Mouse (Mus musculus) intestine, embryonic 16.5 days (tissue): ENCODE data around the gene Cdkl4. TPM values are rescaled to one million over a fixed set of nuclear protein-coding genes. Genes with fewer than 3 reads are reported as not detected.

Experiments
- ATAC-seq: fragments of 200-750 bp; cut with Nextera tagmentation; 2 replicates; pipeline ENCODE4 v1.8.0; 2017; ENCODE audit warnings: moderate TSS enrichment, moderate library complexity
- H3K27ac ChIP-seq: fragments of 300-500 bp; sonication (generic); 2 replicates; pipeline ENCODE4 v1.5.1; 2014; ENCODE audit warnings: mild to moderate bottlenecking, low read length
- H3K27me3 ChIP-seq: fragments of 300-500 bp; sonication (generic); replicated peaks from 2 replicates; pipeline ENCODE4 v1.6.1; 2014; ENCODE audit warnings: low read length, control low read depth, mixed read lengths; ENCODE audit not compliant: control insufficient read depth, insufficient read depth
- H3K36me3 ChIP-seq: fragments of 300-500 bp; sonication (generic); 2 replicates; pipeline ENCODE4 v1.6.1; 2014; ENCODE audit warnings: low read length, control low read depth; ENCODE audit not compliant: control insufficient read depth, insufficient read depth
- H3K4me1 ChIP-seq: fragments of 300-500 bp; sonication (generic); 2 replicates; pipeline ENCODE4 v1.6.1; 2014; ENCODE audit warnings: low read length, control low read depth, mixed read lengths; ENCODE audit not compliant: control insufficient read depth, insufficient read depth
- H3K4me2 ChIP-seq: fragments of 300-500 bp; sonication (generic); 2 replicates; pipeline ENCODE4 v1.6.1; 2014; ENCODE audit warnings: low read depth, low read length, control low read depth
- H3K4me3 ChIP-seq: fragments of 300-500 bp; sonication (generic); 2 replicates; pipeline ENCODE4 v1.5.1; 2014; ENCODE audit warnings: mild to moderate bottlenecking, low read length
- H3K9ac ChIP-seq: fragments of 300-500 bp; sonication (generic); 2 replicates; pipeline ENCODE4 v1.6.1; 2014; ENCODE audit warnings: low read depth, low read length
- H3K9me3 ChIP-seq: fragments of 300-500 bp; sonication (generic); 2 replicates; pipeline ENCODE4 v1.6.1; 2016; ENCODE audit warnings: low read length, control low read depth; ENCODE audit not compliant: control insufficient read depth
- WGBS: fragments of 180-500 bp; shearing (Covaris S2); extraction: QIAGEN DNeasy Blood & Tissue Kit; methylation state at CpG from one replicate; pipeline ENCODE4 v1.1.7; 2014; 5-methylcytosine and 5-hydroxymethylcytosine counted together
- polyA plus RNA-seq: library from polyadenylated mRNA; unstranded; fragments of >200 nt; fragmentation: Nextera tagmentation; extraction: Ambion mirVana; gene quantifications from 2 replicates; pipeline ENCODE4 v1.2.1, GENCODE M21; 2015

Cdkl4 gene
- 0.38 and 0.46 TPM in 2 replicates for polyA plus RNA-seq

DNA sequence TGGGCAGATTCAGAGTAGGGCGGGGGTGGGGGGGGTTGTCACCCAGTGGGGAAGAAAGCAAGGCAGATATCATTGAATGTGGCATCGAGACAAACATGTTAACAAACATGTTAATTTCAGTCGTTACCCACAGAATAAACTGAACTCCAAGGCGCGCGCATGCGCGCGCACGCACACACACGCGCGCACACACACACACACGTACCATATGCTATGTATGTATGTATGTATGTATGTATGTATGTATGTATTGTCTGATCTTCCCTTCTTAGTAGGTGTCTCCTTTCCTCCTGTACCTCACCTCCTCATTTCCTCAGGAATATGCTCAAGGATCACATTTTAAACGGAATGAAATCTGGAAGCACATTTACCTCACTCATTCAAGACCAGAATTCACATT is at the start of gene Cdkl4:
Gene Cdkl4 (minus strand): TSS at position 175 of the 400 bp plus-strand sequence.
- ATAC-seq, result no peak

DNA sequence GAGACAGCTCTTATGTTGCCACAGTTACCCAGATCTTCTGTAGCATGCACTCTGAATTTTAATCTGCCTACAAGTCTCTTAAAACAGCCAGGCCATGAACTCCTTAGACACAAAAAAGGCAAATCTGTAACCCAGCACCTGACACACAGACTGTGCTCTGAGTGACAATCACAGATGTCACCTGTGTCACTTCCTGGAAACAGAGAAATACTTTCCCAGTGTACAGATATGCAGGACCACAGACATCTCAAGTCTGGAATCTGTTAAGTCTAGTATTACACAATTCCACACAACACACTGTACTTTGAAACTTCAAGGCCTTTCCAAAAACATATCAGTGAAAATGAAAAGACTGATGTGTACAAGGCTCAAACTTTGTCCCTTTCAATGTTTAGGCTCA is 47.4 kb upstream of the Cdkl4 start:
- no peak overlapping the region for H3K9ac ChIP-seq
- H3K27me3 ChIP-seq, result no peaks in the 10 kb centered on the region
- no peaks in the 10 kb centered on the region for H3K9me3 ChIP-seq
- H3K4me2 ChIP-seq, result no peak overlapping the region
- no peak for ATAC-seq
- no peak overlapping the region for H3K4me3 ChIP-seq
- no peak overlapping the region for H3K27ac ChIP-seq
- H3K4me1 ChIP-seq, result no peaks in the 10 kb centered on the region
- H3K36me3 ChIP-seq, result no peaks in the 10 kb centered on the region

More for the DNA sequence above, at the start of gene Cdkl4:
- 70% methylated on average over 15 of the region's 15 CpGs for WGBS
- Histone ChIP-seq H3K36me3 (peaks cover 4% of the 10 kb centered on the region; the same call in 1 of the 2 replicates), H3K4me2 (peak within 1 kb of the TSS; percentile 93), H3K27me3 (no peaks in the 10 kb centered on the region), H3K4me1 (peaks cover 7% of the 10 kb centered on the region; the same call in 1 of the 2 replicates), H3K9ac (peak within 1 kb of the TSS; percentile 68), H3K27ac (no peak within 1 kb of the TSS), H3K4me3 (peak within 1 kb of the TSS; percentile 50), H3K9me3 (no peaks in the 10 kb centered on the region)

DNA sequence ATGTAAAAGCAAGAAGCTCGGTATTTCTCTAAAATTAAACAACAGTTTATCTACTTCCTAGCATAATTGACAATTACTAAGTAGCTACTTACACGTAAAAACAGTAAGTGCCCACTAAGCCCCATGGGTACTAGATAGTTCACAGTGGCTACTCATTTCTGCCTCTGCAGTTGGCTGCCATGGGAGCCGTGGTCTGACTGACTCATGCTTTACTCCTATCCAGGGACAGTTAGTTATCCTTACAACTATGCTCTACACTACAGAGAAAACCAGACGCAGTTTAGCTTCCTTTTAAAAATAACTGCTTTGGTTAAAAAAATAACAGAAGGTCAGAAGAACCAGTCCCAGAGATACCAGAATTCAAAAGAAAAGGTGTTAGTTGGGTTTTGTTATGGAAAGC is 44.1 kb upstream of the Cdkl4 start:
- H3K9me3 ChIP-seq, result no peaks in the 10 kb centered on the region
- H3K4me3 ChIP-seq, result no peak overlapping the region
- no peak overlapping the region for H3K4me2 ChIP-seq
- no peak overlapping the region for H3K9ac ChIP-seq
- H3K36me3 ChIP-seq, result no peaks in the 10 kb centered on the region
- H3K27ac ChIP-seq, result no peak overlapping the region
- no peak for ATAC-seq
- H3K4me1 ChIP-seq, result no peaks in the 10 kb centered on the region
- H3K27me3 ChIP-seq, result no peaks in the 10 kb centered on the region
- 81% methylated on average over 4 of the region's 4 CpGs for WGBS

DNA sequence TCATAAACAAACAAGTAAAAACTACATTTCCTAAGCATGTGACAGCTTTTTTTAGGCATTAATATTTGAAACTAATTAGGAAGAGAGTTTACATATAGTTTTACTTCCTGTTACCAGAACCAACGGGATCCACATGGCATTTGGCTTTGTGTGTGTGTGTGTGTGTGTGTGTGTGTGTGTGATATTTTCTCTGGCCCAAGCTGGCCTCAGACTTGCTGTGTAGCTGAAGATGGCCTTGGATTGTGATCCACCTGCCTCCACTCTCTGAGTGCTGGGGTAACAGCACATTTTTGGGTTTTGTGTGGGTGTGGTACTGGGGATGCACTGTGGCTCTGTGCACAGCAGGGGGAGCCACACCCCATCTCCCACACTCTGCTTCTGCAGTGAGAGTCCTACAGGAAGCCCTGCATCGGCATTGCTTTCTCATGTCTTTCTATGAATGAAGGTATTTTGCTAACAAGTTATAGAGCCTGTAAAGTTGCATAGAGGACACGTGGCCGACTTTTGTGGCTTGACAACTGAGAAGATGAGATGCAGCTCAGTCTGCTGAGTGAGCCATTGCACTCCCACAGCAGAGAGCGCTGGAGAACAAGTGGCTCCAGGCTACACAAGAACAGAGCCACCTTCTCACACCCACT is 43.3 kb upstream of the Cdkl4 start:
- no peaks in the 10 kb centered on the region for H3K9me3 ChIP-seq
- H3K27me3 ChIP-seq, result no peaks in the 10 kb centered on the region
- peak; percentile 46; the same call in 1 of the 2 replicates for ATAC-seq
- H3K27ac ChIP-seq, result no peak overlapping the region
- no peak overlapping the region for H3K4me2 ChIP-seq
- 56% methylated on average over 5 of the region's 5 CpGs for WGBS
- H3K9ac ChIP-seq, result no peak overlapping the region
- no peak overlapping the region for H3K4me3 ChIP-seq
- no peaks in the 10 kb centered on the region for H3K4me1 ChIP-seq
- no peaks in the 10 kb centered on the region for H3K36me3 ChIP-seq

DNA sequence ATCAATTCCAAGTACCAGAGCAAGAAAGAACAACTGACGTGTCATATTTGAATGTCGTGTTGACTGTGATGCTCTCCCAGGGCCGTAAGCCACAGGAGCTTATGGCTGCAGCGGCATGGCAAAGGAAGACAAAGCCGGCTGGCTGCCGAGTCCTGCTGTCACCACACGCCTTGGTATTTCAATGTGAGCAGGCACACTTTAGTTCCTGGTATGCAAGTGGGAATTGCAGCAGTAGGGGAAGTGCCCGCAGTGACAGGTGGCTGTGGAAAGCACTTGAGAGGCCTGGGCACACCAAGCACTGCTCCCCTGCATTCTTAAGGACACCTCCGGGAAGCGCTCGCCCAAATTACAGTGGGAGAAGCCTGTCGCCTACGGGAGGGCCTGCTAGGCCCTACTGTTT is 41.9 kb upstream of the Cdkl4 start:
- no peak for ATAC-seq
- no peak overlapping the region for H3K4me3 ChIP-seq
- H3K4me1 ChIP-seq, result no peaks in the 10 kb centered on the region
- H3K27me3 ChIP-seq, result no peaks in the 10 kb centered on the region
- H3K36me3 ChIP-seq, result peaks cover 4% of the 10 kb centered on the region
- no peak overlapping the region for H3K9ac ChIP-seq
- H3K27ac ChIP-seq, result no peak overlapping the region
- H3K4me2 ChIP-seq, result no peak overlapping the region
- no peaks in the 10 kb centered on the region for H3K9me3 ChIP-seq
- 89% methylated on average over 13 of the region's 13 CpGs for WGBS

DNA sequence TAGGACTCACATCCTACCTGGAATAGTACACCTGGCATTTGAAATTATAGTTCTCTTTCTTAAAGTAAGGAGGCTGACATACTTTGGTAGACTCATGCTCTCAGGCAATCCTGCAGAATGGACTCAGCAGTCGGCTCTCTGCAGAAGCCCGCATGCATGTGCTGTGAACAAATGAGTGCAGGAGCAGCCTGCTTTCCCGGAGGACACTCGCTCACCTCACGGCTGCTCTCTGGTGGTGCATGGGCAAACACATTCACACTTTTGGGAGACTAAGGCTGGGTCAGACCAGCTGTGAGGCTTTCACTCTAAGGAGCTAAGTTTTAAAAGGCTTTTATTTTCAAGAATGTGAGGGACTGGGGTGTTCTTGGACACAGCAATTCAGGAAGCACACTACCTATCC is 41.3 kb upstream of the Cdkl4 start:
- Histone ChIP-seq H3K27me3 (no peaks in the 10 kb centered on the region), H3K4me1 (no peaks in the 10 kb centered on the region), H3K4me3 (no peak overlapping the region), H3K27ac (no peak overlapping the region), H3K4me2 (no peak overlapping the region), H3K36me3 (peaks cover 6% of the 10 kb centered on the region), H3K9ac (no peak overlapping the region), H3K9me3 (no peaks in the 10 kb centered on the region)
- WGBS, result 81% methylated on average over 5 of the region's 5 CpGs
- no peak for ATAC-seq

DNA sequence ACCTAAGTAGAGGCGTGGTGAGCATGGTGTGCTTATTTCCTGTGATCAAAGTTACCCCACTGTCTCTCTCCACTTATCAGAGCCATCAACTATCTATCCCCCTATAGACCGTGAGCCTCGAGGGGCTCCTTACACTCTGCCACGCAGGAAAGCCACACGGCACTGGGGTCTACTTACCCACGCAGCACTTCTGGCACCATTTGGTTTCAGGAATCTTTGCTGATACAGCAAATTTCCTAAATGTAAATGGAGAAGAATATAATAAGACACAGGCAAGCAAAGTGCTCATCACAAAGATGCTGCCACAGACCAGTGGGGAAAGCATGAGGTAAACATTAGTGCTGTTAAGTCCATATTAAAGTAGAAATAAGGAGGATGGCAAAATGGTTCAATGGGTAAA is 26.2 kb upstream of the Cdkl4 start:
- 90% methylated on average over 6 of the region's 6 CpGs for WGBS
- Histone ChIP-seq H3K4me1 (no peaks in the 10 kb centered on the region), H3K27ac (no peak overlapping the region), H3K9me3 (no peaks in the 10 kb centered on the region), H3K27me3 (no peaks in the 10 kb centered on the region), H3K36me3 (peaks cover 35% of the 10 kb centered on the region), H3K9ac (no peak overlapping the region), H3K4me3 (no peak overlapping the region), H3K4me2 (no peak overlapping the region)
- ATAC-seq, result no peak

DNA sequence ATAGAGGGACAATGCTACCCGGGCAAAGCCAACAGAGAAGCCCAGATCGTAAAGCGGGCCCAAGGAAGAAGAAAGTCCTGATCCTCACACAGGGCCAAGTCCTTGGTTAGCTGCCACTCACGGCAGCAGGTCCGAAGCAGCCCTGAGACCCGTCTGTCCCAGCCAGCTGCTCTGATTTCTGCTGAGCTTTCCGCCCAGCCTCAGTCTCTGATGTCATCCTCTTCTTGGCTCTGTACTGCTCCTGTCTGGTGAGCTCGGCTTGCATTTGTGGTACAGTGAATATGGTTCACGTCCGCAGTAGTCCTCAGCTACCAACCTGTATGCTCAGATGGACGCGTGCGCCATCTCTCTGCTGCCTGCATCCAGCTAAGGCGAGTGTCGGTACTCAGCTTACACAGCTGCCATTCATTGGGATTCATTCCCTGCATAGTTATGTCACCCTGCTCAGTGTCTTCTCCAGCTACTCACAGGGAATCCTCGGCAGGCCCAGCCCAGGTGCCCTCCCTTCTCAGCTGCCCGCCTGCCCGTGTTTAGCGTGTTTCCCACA is 25.5 kb upstream of the Cdkl4 start:
- Histone ChIP-seq H3K27me3 (no peaks in the 10 kb centered on the region), H3K4me1 (no peaks in the 10 kb centered on the region), H3K9ac (no peak overlapping the region), H3K9me3 (no peaks in the 10 kb centered on the region), H3K4me2 (no peak overlapping the region), H3K4me3 (no peak overlapping the region), H3K27ac (no peak overlapping the region), H3K36me3 (peaks cover 29% of the 10 kb centered on the region)
- ATAC-seq, result no peak
- 91% methylated on average over 19 of the region's 19 CpGs for WGBS

DNA sequence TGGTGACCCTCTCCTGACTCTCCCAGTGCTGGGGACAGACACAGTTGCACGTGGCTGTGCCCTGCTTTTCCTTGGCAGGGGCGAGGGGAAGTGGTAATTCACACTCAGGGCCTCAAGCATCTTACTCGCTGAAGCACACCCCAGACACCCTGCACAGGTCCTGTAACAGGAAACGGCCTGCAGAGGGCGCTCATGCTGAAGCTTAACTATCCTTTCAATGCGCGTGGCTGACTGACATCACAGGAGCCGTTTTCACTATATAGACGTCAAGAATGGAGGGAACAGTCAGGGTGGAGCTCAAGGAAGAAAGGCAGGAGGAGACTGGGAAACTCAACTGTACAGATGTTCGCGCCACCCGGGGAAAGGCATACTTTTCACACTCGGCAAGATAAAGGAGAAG is 23.8 kb upstream of the Cdkl4 start:
- H3K4me3 ChIP-seq, result no peak overlapping the region
- H3K27me3 ChIP-seq, result no peaks in the 10 kb centered on the region
- no peaks in the 10 kb centered on the region for H3K4me1 ChIP-seq
- no peak overlapping the region for H3K27ac ChIP-seq
- WGBS, result 60% methylated on average over 13 of the region's 13 CpGs
- H3K4me2 ChIP-seq, result no peak overlapping the region
- H3K9me3 ChIP-seq, result no peaks in the 10 kb centered on the region
- H3K9ac ChIP-seq, result no peak overlapping the region
- peaks cover 29% of the 10 kb centered on the region for H3K36me3 ChIP-seq
- no peak for ATAC-seq

DNA sequence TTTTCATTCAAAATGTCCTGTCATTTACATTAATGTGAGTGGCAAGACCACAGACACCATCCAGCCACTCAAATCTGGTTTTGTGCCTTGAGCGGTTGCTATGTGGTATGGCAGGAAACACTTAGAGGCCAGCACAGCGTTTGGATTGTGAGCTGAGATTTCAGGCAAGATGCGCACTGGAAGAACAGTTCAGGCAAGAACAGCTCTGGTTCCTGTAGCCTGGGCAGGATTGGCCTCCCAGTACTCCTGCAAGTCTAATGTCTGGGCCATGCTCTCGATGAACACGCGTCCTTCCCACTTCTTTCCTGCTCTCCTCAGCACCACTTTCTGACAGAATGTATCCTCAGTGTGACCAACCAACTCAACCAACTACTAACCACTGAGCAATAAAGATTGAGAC is 5.4 kb upstream of the Cdkl4 start:
- 93% methylated on average over 6 of the region's 6 CpGs for WGBS
- Histone ChIP-seq H3K4me2 (no peak overlapping the region), H3K4me3 (no peak overlapping the region), H3K9me3 (no peaks in the 10 kb centered on the region), H3K27me3 (no peaks in the 10 kb centered on the region), H3K4me1 (no peaks in the 10 kb centered on the region), H3K27ac (no peak overlapping the region), H3K9ac (no peak overlapping the region), H3K36me3 (peaks cover 5% of the 10 kb centered on the region; the same call in 1 of the 2 replicates)
- ATAC-seq, result no peak
